Mouse (Mus musculus): ENCODE results near the gene Psmc6.

Gene Psmc6

DNA sequence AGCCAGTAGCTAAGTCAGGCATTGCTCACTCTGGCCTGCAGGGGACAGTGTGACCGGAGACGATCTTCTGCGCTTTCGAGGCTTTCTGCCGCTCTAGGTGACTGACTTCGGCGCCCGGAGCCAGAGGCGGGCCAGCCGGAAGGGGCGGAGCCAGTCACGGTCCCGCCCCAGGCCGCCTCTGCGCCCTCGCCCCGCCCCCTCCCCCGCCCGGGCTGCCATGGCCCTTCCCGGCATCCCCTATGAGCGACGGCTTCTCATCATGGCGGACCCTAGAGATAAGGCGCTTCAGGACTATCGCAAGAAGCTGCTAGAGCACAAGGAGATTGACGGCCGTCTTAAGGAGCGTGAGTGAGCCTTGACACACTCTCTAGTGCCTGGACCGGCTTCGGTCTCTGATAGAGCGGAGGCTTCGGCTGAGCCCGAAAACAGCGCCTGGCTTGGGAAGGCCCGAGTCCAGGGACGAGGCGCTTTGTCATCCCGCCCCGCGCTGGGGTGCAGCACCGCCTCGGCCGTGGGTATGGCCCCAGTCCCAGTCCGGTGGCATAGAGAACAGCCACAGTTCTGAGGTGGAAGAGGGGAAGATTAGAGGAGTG is at the start of gene Psmc6:
TSS of gene Psmc6 (plus strand) at position 200 of the 593 bp plus-strand sequence.
- peak; percentile 97 for ATAC-seq (ENCODE audit: low TSS enrichment)

DNA sequence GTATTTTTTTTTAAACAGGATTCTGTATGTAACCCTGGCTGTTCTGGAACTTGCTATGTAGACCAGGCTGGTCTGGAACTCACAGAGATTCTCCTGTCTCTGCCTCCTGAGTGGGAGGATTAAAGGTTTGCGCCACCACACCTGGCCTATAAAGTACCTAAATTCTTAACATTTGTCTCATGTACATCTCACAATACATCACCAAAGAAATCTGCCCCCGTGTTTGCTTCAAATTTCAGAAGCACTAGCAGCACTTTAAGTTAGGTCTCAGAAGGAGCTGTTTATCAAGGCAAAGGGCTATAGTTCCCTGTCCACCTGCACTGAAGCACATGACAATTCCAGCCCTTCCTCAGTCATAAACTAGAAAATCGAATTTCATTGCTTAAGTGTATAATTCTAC is 47.5 kb upstream of the Psmc6 start:
- no peak for ATAC-seq (ENCODE audit: low TSS enrichment)

DNA sequence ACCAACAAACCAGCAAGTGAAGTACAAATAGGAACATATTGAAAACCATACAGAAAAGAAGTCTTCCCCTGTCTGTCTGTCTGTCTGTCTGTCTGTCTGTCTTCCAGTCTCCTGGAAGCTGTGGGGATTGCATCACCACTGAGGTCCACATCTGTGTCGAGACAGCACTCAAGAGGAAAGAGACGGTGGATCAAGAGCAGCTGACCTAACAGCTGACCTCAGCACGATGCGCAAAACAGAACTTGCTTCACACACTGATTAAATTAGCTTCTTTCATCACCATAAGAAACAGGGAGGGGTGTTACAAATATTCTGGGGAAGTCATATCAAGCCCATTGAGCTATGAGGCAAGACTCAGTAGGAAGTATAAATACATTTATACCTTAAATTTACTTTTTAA is 38.0 kb upstream of the Psmc6 start:
- ATAC-seq (ENCODE audit: low TSS enrichment), result no peak

DNA sequence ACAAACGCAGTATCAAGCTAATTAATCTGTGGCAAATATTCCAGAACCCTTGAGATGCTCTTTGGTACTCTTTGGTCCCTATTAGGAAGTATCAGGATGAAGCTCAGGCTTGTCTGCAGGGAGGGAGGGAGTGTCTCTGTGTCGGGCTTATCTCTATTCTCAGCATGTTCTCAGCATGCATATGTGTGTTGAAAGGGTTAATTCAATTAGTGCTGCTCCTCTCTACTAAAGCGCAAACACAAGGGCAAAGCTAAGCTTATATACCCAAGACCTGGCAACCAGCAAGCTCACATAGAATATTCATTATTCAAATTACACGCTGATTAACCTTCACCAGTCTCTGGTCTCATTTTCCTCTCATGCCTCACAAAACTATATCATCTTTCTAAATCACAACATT is 25.6 kb upstream of the Psmc6 start:
- no peak for ATAC-seq (ENCODE audit: low TSS enrichment)

DNA sequence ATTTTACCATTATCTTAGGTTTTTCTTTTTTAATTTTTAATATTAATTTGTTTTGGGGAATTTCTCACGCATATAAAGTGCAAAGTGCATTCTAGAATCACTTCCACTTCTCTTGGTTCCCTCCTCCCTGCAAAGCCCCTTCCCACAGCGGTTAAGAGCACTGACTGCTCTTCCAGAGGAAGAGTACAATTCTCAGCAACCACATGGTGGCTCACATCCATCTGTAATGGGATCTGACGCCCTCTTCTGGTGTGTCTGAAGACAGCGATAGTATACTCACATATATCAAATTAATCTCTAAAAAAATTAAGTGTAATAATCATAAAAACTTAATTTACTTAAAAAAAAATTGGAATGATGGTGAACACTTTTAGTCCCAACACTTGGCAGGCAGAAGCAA is 25.2 kb upstream of the Psmc6 start:
- no peak for ATAC-seq (ENCODE audit: low TSS enrichment)

DNA sequence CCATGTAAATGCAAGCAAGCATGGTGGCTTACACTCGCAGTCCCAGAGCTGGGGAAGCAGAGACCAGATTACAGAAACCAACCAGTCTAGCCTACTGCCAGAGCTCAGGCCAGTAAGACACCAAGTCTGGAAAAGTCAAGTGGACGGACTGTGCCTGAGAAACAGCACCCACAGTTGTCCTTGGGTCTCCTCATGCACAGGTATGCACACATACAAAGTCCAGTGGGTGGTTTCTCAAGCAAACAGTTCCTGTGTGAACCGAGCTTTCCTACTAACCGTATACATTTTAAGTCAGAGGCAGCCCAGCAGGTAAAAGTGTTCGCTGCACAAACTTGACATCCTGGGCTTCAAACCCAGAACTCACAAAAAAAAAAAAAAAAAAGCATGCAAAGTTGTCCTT is 23.7 kb upstream of the Psmc6 start:
- no peak for ATAC-seq (ENCODE audit: low TSS enrichment)

DNA sequence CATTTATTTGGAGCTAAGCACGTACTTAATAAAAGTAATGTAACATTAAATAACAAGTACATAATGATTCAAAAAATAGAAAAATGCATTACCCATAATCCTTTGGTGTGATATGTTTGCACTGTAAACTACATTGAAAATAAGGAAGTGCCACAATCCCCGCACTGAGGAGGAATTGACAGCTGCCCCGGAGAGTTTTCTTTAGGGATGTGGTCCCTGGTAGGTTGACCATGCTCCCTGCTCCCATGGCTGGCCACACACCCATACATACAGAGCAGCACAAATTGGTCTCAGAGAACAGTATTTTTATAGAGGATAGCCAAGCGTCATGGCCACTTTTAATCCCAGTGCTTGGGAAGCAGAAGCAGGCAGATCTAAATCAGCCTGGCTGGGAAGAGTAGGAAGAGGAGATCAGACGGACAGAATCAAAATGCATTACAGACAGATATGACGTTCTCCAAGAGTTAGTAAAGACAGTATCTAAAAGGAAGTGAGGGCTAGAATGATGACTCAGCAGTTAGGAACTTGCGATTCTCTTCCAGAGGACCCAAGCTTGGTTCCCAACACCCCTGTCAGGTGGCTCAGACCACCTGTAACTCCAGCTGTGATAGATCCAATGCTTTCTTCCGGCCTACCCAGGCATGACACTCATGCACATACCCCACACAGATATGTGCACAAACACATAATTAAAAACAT is 21.8 kb upstream of the Psmc6 start:
- ATAC-seq (ENCODE audit: low TSS enrichment), result no peak

DNA sequence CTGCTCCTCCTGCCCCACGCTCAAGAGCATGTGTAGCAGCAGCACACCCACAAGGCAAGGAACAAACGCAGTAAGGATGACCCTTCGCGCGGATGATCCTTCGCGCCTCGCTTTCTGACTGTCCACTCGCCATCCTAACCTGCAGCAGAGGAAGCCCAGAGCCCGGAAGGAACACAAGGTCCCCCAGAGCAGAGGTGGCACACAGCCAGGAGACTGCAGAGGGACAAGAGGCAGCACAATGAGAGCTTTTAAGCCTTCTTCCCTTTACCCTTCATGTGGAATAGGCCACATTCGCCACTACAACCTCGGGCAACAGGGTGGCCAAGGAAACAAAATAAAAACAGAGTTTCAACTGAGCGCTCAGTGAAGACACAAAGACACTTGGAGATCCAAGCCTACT is 19.9 kb upstream of the Psmc6 start:
- no peak for ATAC-seq (ENCODE audit: low TSS enrichment)

DNA sequence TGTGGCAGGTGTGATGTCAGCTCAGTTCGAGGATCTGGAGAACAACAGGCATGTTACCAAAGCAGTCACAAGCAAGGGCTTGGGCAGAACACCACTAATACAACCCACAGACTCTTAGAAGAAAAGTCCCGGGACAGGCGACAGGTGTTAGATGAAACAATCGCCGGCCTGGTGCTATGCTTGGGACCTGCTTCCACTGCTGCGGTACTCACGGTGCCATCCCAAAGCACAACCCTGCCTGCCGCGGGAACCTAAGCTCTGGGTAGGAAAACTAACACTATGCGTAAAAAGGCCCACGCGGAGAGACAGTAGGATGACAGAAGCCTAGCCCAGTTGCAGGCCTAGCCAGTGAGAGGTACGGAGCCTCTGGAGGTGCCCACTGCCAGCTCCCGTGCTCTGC is 19.5 kb upstream of the Psmc6 start:
- no peak for ATAC-seq (ENCODE audit: low TSS enrichment)

DNA sequence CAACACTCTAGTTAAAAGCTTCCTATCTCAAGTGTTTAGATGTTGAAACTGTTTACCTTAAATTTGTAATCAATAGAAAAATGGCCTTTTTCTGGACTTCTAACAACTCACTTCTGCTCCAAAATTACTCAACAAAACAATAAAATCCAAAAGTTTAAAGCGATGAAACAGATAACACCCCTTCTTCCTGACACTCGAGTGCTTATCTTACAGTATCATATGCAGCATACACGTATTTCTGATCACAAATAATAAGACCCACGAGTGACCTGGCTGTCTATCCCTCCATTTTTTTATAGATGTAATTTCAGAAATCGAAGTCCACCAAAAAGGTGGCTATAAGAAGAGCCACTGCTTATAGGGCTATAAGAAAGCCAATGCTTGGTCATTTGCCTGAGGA is 12.7 kb upstream of the Psmc6 start:
- ATAC-seq (ENCODE audit: low TSS enrichment), result no peak

DNA sequence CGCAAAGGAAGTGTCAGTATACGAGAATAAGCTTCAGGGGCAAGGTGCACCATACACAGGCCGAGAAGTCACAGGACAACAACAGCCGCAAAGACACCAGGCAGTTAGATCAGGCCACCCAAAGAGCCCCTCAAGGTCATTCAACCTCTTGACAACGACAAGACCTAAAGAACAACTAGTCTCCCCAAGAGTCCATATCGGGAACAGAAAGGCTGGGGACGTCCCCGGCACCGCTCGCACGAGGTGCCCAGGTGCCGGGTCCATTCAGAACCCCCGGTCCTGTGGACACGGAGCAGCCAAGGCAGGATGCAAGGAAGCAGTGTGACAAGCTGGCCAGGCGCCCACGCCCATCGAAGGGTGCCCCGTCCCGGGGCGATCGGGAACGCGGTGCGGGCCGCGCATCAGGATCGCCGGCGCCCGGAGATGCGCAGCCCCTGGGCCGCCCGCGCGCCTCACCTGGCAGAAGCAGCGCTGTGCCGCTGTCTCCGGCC is 11.6 kb upstream of the Psmc6 start:
- ATAC-seq (ENCODE audit: low TSS enrichment), result peak; percentile 32

DNA sequence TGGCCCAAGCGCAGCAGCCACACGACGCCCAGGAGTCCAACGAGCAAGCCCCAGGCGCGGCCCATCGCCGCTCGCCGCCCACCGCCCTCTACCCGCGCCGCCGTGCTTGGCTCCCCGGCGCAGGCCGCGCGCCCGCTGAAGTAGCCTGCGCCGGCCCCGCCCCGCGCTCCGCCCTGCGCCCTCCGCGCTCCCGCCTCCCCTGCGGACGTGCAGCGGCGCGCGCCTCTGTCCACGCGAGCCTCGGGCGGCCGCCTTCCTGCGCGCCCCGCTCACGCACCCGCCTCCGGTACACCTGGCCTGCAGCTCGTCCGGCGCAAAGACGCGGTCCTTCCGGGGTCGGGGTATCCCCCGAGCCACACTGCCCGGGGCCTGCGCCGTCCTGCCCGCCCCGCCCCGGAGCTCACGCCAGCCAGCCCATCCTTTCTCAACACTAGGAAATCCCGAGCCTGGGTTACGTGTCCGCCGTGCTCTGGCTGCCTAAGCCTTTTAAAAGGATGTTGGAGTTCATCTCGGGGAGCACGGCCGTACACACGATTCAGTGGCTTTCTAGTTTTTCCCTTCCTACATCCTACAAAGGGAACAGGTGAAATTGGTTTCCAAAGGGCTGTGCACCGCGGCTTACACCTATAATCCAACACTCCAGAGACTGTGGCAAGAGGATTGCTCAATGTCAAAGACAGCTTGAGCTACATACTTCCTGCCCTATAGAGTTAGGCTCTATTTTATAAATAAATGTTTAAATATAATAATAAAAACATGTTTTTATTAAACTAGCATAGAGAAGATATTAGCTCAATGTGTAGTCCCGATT is 11.0 kb upstream of the Psmc6 start, which contains the start of gene Ero1l:
TSS of gene Ero1l (minus strand) at position 346 of the 811 bp plus-strand sequence.
- peak; percentile 87 for ATAC-seq (ENCODE audit: low TSS enrichment)

DNA sequence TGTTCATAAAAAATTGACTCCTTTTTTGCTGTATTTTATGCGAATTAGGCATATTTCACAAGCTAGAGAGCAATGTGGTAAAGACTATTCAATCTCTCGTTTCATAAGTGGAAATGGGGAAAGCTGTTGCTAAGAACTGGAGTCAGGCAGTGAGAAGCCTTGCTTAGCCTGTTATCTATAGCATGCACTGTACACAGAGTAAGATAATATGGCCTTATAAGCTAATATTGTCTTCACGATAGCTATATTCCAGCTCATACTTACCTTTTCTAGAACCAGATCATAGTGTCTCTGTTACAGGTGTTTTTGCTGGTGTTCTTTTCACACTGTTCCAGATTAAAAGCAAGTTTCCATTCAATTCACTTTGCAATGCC is 10.4 kb upstream of the Psmc6 start:
- no peak for ATAC-seq (ENCODE audit: low TSS enrichment)

DNA sequence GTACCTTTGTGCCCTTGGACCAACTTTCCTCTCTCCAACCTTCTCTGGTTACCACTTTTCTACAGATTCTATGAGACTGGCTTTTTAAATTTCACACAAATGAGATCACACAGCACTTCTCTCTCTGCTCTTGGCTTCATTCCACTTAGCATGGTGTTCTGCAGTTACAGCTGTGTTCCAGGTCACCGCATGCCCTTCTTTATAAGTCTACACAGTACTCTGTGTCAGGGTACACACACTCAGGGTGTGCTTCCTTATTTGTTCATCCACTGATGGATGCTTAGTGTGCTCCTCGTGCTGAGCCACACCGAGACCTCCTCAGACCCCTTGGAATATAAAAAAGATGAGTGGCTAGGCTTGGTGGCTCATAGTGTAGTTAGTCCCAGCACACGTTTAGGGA is 9.5 kb upstream of the Psmc6 start:
- ATAC-seq (ENCODE audit: low TSS enrichment), result no peak

DNA sequence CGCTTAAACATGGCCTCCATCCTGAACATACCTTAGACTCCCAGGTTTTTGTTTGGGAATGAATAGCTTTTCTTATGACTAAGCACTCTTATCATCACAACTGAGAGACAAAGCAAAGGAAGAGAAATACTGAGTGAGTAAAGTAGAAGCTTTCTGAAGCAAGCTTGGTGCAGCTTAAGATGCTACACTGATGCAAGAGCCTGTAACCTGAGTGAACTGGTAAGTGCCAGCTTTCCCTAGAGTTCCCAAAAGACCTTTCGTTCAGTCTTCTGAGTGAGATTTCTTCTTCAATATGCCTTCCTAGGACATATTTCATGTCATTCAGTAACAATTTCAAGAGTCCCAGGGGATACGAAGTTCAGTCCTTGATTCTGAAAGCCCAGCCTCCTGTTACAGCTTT is 8.5 kb upstream of the Psmc6 start:
- no peak for ATAC-seq (ENCODE audit: low TSS enrichment)

DNA sequence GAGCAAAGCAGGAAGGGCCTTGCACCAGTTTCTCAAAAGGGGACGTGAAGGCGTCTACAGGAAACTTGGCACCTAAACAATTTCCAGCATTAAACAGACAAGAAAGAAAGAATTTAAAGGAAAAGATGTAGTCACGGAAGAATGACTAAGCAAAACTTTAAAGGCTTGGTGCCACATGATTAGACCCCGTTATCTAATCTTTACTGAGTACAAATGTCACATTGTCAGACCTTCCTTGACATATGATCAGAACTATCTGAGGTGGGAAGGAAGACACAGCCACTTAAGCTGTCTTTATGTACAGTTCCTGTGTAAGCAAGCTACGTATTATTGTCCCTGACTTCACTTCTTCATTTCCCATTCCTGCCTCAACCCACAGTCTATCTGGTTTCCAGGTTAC is 8.0 kb upstream of the Psmc6 start:
- no peak for ATAC-seq (ENCODE audit: low TSS enrichment)

DNA sequence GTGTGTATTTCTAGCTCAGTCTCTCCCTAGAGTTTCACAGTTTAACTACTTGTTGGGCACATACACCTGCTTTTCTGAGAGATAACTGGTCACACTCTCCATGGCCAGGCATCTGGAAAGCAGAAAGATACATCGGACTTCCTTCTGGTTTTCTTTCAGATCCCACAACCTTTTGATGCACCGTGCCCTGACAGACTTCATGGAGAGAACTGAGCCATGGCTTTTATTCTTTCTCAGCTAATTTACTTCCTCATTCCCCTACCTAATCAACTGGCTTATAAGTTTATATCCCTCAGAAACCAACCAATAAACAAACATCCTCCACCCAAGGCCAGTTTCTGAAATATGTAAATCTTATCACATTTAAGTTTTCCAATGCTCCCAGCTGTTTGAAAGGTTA is 7.1 kb upstream of the Psmc6 start:
- ATAC-seq (ENCODE audit: low TSS enrichment), result no peak

DNA sequence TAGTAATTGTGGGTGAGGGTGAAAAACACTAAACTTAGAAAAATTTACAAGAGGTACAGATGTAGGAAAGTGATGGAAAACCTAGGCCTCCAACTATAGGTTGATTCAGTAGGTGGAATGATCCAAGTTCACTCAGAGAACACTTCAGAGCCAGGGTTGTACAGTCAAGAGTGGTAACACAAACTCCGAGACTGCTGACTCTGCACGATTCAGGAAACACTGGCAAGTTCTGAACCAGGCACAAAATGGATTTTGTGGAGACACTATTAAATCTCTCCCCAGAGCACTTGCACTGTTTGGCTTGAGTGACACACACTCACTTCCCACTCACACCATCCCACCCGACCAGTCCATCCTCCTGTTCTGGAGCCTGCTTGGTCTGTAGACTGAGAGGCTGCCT is 6.3 kb upstream of the Psmc6 start:
- ATAC-seq (ENCODE audit: low TSS enrichment), result no peak

DNA sequence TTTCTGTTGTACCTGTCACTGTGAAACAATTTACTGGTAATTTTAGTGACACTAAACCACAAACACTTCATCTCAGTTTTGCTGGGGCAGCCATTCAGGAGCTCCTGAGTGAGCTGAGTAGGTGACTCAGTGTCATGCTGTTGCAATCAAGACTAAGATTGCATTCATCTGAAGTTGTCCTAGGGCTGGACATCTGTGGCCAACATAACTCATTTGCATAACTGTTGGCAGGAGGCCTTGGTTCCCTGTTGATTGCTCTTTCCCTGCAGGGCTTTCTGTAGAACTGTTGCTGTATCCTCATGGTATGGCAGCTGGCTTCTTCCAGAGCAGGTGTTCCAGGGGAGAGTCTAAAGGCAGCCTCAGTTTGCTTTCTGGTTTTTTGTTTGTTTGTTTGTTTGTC is 4.1 kb upstream of the Psmc6 start:
- no peak for ATAC-seq (ENCODE audit: low TSS enrichment)

DNA sequence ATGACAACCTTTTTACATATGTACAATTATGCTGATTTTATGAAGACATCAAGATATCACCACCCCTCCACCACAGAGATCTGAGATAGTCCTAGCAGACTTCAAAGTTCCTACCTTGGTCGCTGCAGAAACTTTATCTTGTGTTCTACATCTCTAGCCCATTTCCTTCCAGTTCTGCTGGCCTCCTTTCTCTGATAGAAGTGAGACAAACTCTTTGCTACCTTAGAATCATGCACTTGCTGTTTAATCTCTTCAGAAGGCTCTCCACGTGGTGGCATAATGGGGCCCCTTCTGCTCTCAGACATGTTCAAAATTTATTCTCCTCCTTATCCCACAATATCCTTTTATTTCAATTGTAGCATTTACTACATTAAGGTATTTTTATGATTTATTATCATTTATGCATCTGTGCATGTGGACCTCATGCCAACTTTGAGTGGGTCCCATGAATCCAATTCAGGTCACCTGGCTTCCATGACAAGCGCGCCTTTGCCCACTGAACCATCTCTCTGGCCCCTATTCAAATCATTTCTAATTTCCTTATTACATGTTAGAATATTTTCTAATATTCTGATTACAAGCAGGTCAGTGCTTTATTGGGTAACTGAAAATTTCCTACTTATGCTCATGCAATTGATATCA is 1.4 kb upstream of the Psmc6 start:
- no peak for ATAC-seq (ENCODE audit: low TSS enrichment)

DNA sequence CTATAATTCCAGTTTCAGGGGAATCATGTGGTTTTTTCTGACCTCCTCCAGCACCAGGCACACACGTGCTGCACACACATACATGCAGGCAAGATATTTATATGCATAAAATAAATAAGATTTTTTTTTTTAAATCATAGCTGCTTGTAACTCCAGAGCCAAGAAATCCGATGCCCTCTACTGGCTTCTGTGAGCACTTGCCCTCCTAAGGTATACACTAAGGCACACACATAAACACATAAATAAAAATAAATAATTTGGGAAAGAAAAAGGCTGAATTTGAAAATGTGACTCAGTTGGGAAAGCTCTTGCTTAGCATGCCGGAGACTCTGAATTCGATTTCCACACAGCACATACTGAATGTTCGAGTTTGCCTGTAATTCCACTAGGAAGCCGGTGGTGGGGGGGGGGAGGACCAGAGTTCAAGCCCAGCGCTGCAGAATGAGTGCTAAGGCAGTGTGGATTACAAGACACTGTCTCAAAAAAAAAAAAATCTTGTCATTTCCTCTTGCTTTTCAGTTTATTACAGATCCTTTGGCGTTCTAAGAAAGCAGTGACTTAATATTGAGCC is 485 bp upstream of the Psmc6 start:
- ATAC-seq (ENCODE audit: low TSS enrichment), result peak; percentile 5; the same call in 1 of the 2 replicates
